Mouse (Mus musculus): ENCODE data around the gene N4bp1.

N4bp1 gene

GRCm38 (mm10) chr8:86864764-86865163, 20.3 kb downstream of the N4bp1 start:
- in situ Hi-C loops (cut with MboI, MseI), result loop anchor here in 1 of 2 experiments (25.0 kb wide), 1 partner anchor 1773 kb away; the partner anchor contains the start of genes Nod2 and Snx20

- in situ Hi-C loops (cut with MboI, MseI), result loop anchor here in 1 of 2 experiments (25.0 kb wide), 1 partner anchor 1774 kb away; the partner anchor contains the start of genes Nod2 and Snx20
Observed at GRCm38 (mm10) chr8:86862837-86863236, 22.2 kb downstream of the N4bp1 start.

DNA sequence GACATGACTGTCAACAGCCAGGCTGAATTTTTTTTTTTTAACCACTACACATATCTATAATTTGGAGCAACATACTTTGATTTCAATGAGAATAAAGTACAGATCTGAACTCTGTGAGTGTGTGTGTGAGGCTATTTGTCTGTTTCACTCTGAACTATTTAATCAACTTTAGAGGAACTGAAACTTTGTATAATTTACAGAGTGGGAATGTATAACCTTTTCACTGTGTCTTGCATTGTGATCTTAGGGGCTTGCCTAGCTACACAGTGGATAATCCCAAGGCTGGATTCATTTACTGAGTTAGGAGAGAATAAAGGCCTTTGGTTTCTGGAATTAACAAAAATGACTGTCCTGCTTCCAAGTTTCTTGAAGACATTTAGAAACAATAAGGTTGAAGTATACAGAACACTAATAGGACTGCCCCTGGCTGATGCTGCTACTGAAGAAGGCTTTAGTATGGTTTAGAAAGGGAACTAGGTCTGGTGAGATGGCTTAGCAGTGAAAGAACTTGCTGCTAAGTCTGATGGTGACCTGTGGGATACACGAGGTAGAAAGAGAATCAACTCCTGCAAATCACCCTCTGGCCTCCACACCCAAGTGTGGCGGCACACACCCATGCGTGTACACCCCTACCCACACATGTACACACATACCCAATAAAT, 22.8 kb downstream of the N4bp1 start:
- in situ Hi-C loops (cut with MboI, MseI), result loop anchor here in 1 of 2 experiments (25.0 kb wide), 1 partner anchor 1775 kb away; the partner anchor contains the start of genes Nod2 and Snx20

- in situ Hi-C loops (cut with MboI, MseI), result loop anchor here in 1 of 2 experiments (25.0 kb wide), 1 partner anchor 1776 kb away; the partner anchor contains the start of genes Nod2 and Snx20
Observed at GRCm38 (mm10) chr8:86861516-86861915, 23.5 kb downstream of the N4bp1 start.

DNA sequence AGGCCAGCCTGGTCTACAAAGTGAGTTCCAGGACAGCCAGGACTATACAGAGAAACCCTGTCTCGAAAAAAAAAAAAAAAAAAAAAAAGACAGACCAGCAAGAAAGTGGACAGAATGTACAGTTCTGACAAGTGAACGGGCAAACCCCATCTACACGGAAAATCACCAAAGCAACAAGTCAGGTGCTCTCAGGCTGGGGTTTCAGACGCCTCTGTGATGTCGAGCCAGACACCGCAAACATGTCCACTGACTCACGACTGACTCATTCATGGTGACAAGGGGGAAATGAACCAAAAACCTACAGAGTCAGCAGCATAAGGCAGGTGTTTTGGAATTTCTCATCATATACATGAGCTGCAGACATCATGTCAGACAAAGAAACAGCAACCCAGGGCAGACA, 28.8 kb downstream of the N4bp1 start:
- in situ Hi-C loops (cut with MboI, MseI), result loop anchor here in 1 of 2 experiments (25.0 kb wide), 1 partner anchor 1781 kb away; the partner anchor contains the start of genes Nod2 and Snx20

- in situ Hi-C loops (cut with MboI, MseI), result loop anchor here in 1 of 2 experiments (25.0 kb wide), 1 partner anchor 1783 kb away; the partner anchor contains the start of genes Nod2 and Snx20
Observed at GRCm38 (mm10) chr8:86854686-86855085, 30.4 kb downstream of the N4bp1 start.

- in situ Hi-C loops (cut with MboI, MseI), result loop anchor here in 1 of 2 experiments (25.0 kb wide), 1 partner anchor 1783 kb away; the partner anchor contains the start of genes Nod2 and Snx20
Observed at GRCm38 (mm10) chr8:86853989-86854373, 31.1 kb downstream of the N4bp1 start.

- in situ Hi-C loops (cut with MboI, MseI), result loop anchor here in 1 of 2 experiments (25.0 kb wide), 1 partner anchor 1784 kb away; the partner anchor contains the start of genes Nod2 and Snx20
Observed at GRCm38 (mm10) chr8:86853266-86853988, 31.6 kb downstream of the N4bp1 start.

- in situ Hi-C loops (cut with MboI, MseI), result loop anchor here in 1 of 2 experiments (25.0 kb wide), 1 partner anchor 1785 kb away; the partner anchor contains the start of genes Nod2 and Snx20
Observed at GRCm38 (mm10) chr8:86852491-86852890, 32.6 kb downstream of the N4bp1 start.

DNA sequence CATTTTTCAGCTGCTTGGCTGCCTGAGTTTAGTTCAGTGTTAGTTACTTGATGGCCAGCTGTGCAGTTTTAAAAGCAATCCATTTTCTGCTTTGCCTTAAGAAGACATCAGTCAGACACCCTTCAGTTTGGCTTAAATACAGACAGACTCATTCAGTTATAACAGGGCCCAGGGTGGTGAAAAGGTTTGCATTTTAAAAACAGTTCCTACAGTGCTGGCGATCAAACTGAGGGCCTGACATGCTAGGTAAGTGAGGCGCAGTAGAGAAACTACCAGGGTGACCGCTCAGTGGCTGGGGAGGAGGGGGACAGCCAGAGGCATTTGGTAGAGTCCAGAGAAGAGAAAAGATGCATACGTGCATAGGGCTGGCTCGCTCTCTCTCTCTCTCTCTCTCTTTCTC, 36.2 kb downstream of the N4bp1 start:
- in situ Hi-C loops (cut with MboI, MseI), result no loop called here

DNA sequence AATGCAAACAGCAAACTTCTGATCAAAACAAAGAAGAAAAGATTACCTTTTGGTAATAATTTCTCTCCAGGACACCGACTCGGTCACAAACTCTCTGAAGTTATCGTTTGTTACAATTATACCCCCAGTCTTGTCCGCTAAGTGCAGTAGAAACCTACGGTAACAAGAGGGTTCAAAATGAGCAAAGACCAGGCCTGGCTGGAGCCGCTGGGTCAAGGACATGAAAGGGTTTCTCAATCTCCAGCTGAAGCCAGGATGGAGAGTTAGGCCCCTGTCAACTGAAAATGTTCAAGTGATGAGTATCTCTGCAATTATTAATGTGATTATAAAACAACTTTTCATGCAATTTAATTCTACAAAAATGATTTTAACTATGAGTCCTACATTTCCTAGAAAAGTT, 36.7 kb downstream of the N4bp1 start:
- in situ Hi-C loops (cut with MboI, MseI), result no loop called here

- in situ Hi-C loops (cut with MboI, MseI), result no loop called here
Observed at GRCm38 (mm10) chr8:86847091-86847490, 38.0 kb downstream of the N4bp1 start.

DNA sequence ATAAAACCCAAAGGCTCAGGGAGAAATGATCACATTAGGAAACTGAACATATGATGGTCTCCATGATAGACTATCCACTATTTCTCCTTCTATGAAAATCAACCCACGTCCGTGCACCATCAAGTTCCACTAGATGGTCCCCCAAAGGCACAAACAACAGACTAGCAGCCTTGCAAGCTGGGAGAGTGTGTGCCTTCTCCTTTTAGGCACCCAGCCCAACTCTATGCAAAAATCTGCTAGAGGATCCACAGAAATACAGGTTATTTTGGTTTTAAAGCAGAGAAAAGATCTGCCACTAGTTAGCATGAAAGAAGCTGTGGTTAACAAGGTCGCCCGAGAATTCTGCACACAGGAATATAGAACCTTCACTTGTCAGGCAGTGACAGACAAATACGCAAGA, 39.2 kb downstream of the N4bp1 start:
- in situ Hi-C loops (cut with MboI, MseI), result no loop called here

- in situ Hi-C loops (cut with MboI, MseI), result loop anchor here in 1 of 2 experiments (5.0 kb wide), 1 partner anchor 42 kb away; the partner anchor contains the start of gene N4bp1
Observed at GRCm38 (mm10) chr8:86844856-86845255, 40.2 kb downstream of the N4bp1 start.

DNA sequence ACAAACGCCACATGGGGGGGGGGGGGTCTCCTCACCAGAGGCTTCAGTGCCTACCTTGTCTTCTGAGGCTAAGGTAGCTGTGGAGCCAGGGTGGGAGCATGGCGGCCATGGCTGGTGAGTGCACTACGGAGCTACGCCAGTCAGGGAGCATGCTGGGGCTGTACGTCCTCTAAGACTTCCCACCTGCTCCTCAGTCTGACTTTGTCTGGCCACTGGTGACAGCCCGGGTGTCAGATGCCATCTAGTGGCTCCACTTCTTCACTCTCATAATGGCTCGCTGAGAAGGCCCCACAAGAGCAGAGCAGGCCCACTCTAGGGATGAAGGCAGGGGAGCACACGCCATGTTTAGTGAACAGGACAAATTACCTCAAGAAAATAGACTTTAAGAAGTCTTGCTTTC, 41.2 kb downstream of the N4bp1 start:
- in situ Hi-C loops (cut with MboI, MseI), result loop anchor here in 1 of 2 experiments (5.0 kb wide), 1 partner anchor 43 kb away; the partner anchor contains the start of gene N4bp1

DNA sequence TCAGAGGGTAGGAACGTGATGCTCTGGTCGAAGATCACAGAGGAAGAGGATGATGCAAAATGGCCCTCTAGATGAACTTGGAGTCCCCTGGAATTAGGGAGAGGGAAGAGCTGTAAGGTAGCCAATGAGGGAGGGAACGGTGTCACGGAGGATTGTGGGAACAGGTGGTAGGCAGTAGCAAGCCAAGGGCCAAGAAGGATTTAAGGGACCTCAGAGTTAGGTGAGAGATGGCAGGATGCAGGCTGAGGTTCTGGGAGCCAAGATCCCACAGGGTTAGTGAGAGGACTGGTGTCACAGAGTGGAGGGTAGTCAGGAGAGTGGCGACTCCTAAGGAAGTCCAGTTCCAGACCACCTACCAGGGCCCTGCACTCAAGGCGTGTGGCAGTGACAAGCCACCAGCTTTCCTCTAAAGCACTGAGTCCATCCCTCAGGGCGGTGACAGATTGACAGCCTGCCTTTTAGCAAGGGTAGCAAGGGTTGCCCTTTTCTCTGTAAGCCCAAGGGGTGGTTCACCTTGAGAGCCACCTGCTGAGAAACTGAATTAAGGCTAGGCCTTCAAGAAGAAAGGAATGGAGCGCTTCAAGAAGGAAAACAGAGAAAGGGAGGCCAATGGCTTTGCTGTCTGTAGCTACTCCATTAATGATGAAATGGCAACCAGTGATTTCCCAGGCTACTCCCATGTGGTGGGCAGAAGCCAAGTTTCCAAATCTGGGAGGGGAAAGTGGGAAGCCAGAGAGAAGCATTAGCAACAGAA, 43.3 kb downstream of the N4bp1 start:
- in situ Hi-C loops (cut with MboI, MseI), result loop anchor here in 1 of 2 experiments (5.0 kb wide), 1 partner anchor 46 kb away; the partner anchor contains the start of gene N4bp1

- in situ Hi-C loops (cut with MboI, MseI), result loop anchor here in 1 of 2 experiments (5.0 kb wide), 1 partner anchor 47 kb away; the partner anchor contains the start of gene N4bp1
Observed at GRCm38 (mm10) chr8:86840120-86840693, 44.9 kb downstream of the N4bp1 start.

DNA sequence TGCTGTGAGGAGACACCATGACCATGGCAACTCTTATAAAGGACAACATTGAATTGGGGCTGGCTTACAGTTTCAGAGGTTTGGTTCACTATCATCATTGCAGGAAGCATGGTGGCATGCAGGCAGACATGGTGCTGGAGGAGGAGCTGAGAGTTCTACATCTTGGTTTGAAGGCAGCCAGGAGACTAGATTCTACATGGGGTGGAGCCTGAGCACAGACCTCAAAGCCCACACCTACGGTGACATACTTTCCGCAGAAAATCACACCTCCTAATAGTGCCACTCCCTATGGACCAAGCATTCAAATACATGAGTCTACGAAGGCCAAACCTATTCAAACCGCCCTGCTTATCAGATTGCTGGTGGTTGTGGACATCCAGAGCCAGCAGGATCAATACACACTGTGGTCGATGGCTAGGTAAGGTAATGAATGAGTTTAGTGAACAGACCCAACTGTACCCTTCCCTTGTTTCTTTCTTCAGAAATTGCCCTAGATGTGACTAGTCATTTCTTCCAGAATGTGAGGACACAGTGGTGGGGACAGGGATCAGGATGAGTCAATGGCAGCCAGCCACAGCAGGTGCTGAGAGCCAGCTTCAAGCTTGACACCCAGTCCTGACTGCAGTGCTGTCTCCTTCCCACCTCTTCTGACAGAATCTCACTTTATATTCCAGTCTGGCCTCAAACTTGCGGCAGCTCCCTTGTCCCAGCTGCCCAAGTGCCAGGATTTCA, 46.2 kb downstream of the N4bp1 start:
- in situ Hi-C loops (cut with MboI, MseI), result no loop called here

- in situ Hi-C loops (cut with MboI, MseI), result no loop called here
Observed at GRCm38 (mm10) chr8:86837234-86837633, 47.8 kb downstream of the N4bp1 start.

DNA sequence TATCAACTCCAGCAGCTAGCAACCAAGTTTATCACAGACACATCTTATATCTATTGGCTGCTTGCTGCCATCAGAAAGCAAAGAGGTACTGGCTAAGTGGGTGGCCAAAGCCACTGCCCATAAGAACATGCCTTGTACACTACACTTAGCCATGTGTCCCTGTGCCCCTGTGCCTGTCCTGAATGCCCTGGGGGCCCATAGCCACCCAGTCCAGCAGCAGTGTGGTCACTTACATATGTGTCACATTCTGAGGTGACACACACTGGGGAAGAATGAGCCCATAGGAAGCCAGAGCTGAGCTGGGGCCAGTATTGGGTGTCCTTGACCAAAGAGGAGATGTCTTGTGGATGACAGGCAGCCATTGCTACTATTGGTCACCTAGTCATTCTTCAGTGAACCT, 49.2 kb downstream of the N4bp1 start:
- in situ Hi-C loops (cut with MboI, MseI), result no loop called here
